Mouse (Mus musculus) MN1 (cell line): ENCODE data around the gene Slitrk3.
A peak's percentile ranks its signal among the peaks of the same experiment; 100 is the strongest.
"Not testable (repeated sequence)": the region's sequence is repeated elsewhere in the genome, so short reads cannot be mapped to it uniquely, and the experiment has no call there.

Source experiments
- DNase-seq: peaks from one replicate; pipeline ENCODE4 v3.0.0-alpha.2; 2016; ENCODE audit warnings: low spot score

Gene Slitrk3

GRCm38 (mm10) chr3:73057197-73057811, at the start of gene Slitrk3:
Slitrk3 (minus strand) TSS chr3:73057803.
- no peak for DNase-seq

DNA sequence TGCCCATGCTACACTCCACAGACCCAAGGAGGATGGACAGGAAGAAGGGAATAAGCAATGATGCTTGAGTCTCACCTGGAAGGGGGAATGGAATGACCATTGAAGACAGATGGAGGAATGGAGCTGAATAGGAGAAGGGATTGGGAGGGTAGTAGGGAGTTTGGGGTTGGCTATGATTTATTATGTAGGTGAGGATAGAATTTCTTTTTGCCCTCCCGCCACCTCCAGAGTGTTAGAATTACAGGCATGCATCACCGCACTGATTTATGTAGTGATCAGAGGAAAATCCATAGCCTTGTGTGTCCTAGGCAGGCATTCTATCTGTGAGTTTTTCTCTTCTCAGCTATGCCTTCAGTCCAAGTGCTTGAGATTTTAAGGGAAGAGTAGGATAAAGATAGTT, 36.8 kb upstream of the Slitrk3 start:
- DNase-seq, result not testable (repeated sequence)

DNA sequence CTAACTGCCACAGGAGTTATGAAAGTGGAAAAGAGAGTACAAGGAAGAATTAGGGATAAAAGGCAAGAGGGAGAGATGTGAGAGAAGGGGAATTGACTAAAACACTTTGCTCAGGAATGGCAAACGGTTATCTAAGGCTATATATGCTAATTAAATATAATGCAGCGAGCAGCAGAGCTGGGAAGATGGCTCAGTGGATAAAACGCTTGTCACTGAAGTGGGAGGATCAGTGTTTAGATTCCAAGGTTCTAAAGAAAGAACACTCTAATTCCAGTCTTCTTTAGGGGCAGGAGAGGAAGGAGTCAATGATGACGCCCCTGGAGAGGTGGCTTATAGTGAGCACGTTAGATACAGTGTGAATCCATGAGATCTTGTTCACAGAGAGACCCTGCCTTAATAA, 27.0 kb upstream of the Slitrk3 start:
- no peak for DNase-seq

DNA sequence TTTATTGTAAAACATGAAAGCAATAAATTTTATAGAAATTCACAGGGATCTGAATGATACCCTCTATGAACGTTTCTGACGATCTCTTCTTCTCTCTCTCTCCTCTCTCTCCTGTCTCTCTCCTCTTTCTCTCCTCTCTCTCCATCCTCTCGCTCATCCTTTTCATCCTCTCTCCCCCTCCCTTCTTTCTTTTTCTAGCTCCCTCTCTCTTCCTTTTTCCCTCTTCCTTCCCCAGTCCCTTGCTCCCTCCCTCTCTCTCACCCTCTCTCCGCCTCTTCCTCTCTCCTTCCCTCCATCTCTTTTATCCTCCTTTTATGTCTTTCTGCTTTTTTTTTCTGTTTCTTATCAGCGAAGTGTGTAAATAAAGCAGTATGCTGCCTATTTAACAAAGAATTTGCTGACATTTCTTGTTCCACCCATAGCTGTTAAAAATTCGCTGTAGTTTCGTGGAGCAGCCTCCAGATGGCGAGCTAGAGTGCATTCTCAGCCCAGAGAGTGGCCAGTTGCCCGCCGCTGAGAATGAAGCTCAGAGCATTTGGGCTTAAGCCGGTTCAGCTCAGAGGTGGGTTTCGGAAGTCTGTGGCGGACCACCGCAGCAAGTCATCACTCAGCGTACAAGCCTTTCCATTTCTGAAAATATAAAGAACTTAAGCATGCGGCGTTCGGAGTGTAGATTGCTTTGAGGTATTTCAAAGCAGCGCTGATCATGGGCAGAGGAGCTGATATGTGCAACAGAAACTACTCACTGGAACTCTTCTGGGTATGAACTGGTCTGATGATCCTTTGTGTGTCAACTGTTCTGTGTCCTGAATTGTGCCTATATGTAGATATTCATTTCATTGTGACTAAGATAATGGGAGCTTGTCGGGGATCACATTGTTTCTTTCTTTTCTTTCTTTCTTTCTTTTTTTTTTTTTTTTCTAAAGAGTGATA, 8.5 kb upstream of the Slitrk3 start:
- DNase-seq, result no peak

DNA sequence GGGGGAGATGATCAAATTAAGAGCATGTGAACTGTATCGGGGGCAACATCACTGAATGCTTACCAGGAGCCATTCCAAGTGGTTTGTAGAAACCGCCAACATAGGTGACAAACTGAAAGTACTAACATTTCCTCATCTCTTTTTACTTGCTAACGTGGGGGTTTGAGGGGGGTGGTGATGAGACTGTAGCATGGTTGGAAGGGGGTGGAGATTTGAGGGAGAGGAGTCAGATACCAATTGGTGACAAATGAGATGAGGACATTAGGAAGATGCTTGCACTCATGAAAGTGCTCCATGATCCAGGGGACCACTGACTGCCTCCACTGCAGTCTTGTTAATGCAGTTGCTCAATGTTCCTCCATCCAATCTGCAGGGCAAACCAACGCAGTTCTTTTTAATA, 587 bp upstream of the Slitrk3 start:
- no peak for DNase-seq

GRCm38 (mm10) chr3:73056492-73057196, 959 bp downstream of the Slitrk3 start:
- no peak for DNase-seq

DNA sequence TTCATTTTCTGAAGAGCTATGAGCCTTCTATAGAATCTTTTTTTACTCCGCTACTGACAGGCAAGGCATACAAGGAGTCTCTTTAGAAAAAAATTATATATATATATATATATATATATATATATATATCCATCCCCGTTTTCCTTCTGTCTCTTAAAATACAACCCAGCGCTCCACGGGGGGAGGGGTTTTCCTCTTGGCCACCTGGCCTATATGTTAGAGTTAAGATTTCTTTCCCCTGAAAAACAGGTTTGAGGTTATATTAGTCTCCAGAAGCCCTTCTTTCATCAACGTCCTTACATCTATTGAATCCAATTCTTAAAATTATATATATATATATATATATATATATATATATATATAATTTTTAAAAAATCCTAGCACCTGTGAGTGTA, 1.6 kb downstream of the Slitrk3 start:
- no peak for DNase-seq

DNA sequence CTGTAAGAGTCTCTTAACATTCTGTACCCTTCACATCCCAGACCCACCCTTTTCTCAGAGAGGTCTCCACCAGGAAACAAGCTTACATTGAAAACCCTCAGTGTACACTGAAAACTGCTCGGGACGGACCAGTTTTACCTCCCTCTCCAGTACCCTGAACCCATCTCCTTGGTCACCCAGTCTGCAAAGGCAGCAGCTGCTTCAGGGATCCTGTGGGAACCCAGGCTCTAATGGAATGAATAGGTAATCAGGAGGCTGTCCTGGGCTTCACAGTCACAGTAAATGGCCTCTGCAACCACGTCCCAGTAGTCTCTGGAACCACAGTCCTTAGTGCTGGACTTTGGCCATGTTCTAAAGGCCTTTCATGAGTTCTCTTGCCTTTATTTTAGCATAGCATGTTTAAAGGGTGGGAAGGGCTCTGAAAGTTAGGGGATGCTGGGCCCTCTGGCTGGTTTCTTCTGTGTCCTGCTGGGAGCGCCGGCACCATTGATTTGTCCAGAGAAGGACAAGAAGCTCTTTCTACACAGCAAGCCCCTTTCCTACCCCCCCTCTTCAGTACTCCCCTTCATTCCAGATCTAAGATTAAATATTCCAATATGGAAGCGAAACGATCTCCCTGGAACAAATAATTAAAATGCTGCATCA, 2.1 kb downstream of the Slitrk3 start:
- DNase-seq, result no peak

DNA sequence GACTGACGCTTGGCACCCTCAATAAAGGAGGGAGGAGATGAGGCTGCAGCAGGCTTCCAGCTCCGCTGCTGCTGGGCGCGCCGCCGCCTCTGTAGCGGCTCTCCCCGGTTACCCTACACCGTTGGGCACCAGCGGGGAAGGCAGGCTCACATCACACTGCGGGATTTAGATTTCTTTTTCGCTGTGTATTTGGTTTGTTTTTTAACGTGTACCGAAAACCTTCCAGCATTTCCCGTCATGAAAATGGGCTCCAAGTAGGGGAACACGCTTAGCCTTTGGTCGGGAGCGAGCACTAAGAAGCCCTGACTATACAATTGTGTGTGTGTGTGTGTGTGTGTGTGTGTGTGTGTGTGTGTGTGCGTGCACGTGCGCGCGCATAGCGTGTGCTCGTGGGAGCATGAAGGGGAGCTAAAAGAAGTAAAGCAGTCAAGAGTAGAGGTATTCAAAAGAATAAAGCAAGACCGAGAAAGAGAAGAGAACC, 4.1 kb downstream of the Slitrk3 start:
- no peak for DNase-seq

DNA sequence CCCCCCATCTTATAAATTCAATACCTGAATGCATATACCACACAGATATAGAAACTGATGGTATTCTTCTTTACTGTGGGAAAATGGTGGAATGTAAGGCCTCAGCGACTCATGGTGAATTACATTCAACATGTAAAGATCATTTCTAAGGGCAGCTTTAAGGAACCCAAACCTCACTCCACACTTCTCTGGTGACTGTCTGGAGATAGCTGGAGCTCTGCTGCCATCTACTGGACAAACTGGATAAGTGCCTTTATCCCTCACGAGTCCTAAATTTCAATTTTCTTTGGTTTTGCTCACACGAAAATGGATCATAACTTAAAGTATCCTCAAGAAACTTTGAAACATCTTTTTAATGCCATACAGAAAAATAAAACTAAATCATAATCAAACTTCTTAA, 11.4 kb downstream of the Slitrk3 start:
- DNase-seq, result peak; percentile 69

DNA sequence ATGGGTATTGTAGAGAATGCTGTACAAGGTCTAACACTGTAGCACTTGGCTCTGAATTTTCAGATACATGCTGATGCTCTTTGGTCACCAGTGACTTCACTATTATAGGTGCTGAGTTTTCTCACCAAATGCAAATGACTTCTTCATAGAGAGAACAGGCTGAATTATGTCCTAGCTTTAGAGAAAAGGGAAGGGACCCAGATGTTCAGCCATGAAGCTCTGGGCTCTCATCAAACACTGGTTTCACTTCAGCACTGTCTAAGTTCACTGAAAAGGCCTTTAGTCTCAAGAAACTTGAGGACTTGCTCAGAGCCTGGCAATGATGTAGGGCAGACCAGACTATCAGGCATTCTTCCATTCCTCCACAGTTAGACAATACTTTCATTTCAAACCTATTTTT, 15.3 kb downstream of the Slitrk3 start:
- no peak for DNase-seq

- no peak for DNase-seq
Measured at GRCm38 (mm10) chr3:73006045-73006444, 51.6 kb downstream of the Slitrk3 start.

DNA sequence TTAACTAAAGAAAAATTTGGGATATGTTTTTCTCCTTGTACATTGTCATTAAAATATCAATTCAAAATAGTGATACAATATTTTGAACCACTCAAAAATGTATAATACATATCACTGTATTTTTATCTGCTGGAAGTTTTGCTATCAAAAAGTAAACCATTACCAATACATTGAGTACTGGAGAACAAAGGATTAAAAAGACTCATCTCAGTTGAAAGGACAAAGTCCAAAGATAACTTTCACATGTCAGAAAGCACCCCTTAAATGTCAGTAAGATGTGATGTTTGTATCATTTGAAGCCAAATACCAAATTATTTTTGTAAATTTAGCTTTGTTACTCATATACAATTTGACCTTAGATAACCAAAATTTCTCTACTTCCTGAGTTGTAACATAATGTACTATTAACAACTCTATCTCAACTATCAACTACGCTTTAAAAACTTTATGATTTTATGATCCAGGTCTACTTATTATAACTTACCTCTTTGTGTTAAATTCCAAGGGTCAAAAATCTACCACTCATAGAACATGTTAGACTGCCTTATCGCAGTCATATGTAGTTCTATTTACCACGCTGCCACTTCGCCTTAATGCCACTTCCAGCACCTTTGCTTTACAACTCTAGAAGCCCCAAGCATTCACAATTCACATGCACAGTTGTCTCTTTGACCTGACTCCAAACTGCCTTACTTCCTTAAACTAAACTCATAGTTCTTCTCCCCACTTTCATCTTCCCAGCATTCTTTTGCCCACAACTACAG, 54.5 kb downstream of the Slitrk3 start:
- no peak for DNase-seq

DNA sequence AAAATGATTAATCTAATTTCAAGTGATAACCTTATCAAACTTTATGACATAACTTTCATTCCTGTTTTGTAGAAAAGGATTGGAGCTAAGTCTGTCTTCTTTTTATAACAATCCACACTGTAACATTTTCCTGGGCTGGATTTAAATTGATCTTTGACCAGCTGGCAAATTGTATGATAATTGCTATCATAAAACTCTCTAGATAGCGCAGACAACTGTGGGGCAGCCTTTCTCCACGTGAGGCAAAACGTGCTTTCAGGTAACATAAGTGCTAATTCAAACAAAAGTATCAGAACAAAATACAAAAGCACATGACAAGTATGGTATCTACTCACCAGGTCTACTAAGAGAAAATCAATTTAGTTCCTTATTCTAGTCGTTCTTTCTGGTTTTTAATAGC, 60.1 kb downstream of the Slitrk3 start:
- DNase-seq, result no peak
